Mouse (Mus musculus) cerebellum, adult 2 months (tissue): ENCODE measurements around the gene Src.

Experiments
- CTCF ChIP-seq: fragments of 200-500 bp; IDR thresholded peaks from 2 replicates; pipeline ENCODE4 v1.5.1; 2011; ENCODE audit warnings: low read depth, mild to moderate bottlenecking, control low read depth, low read length, moderate library complexity, borderline replicate concordance; ENCODE audit not compliant: insufficient read depth
- POLR2A ChIP-seq: fragments of 200-500 bp; IDR thresholded peaks from 2 replicates; pipeline ENCODE4 v1.6.1; 2011; ENCODE audit warnings: low read length, control low read depth, borderline replicate concordance; ENCODE audit not compliant: insufficient read depth

GRCm38 (mm10) chr2:157431912-157432311, 13.7 kb downstream of the Src start:
- TF ChIP-seq CTCF = no peak
- no peak for TF ChIP-seq POLR2A
